Mouse (Mus musculus) C3H10T1/2 (cell line): ENCODE data around the gene Ier5. TPM values are rescaled to one million over a fixed set of nuclear protein-coding genes. Genes with fewer than 3 reads are reported as not detected.

ENCODE experiments used
- polyA plus RNA-seq, 2 experiments: library from polyadenylated mRNA; unstranded; fragments of >200 nt; fragmentation: generic; extraction: Trizol; gene quantifications; one replicate each; pipeline ENCODE4 v1.2.1; 2012; ENCODE audit warnings: missing spikeins in 2 of 2

The Ier5 gene
- polyA plus RNA-seq: 10 to 100 TPM; 10.7 to 21.5 TPM

GRCm38 (mm10) chr1:155099280-155099848 is at the start of gene Ier5:
Gene Ier5, minus strand, starts transcription at chr1:155099636.

GRCm38 (mm10) chr1:155146572-155146980 is 47.1 kb upstream of the Ier5 start, which contains the start of gene Mr1:
Gene Mr1, minus strand, starts transcription at chr1:155146814.

Other genes with a start within 250 kb of the Ier5 start
- not detected for gene Cacna1e, start 215.1 kb downstream of the Ier5 start, polyA plus RNA-seq
- gene Mr1, start 47.2 kb upstream of the Ier5 start, polyA plus RNA-seq: 1 to 10 TPM in 1 of 2 experiments, under 1 TPM in 1; 0.19 to 7.7 TPM
- gene Stx6, start 59.1 kb upstream of the Ier5 start, polyA plus RNA-seq: 10 to 100 TPM in 1 of 2 experiments, 1 to 10 TPM in 1; 9.9 to 23.9 TPM
- under 1 TPM; 0.01 to 0.13 TPM for gene BC034090, start 144.8 kb upstream of the Ier5 start, polyA plus RNA-seq